Mouse (Mus musculus) intestine, embryonic 15.5 days (tissue): Measurements from ENCODE around the gene Esrra. TPM values are rescaled to one million over a fixed set of nuclear protein-coding genes. Genes with fewer than 3 reads are reported as not detected.
"Not testable (repeated sequence)": the region's sequence is repeated elsewhere in the genome, so short reads cannot be mapped to it uniquely, and the experiment has no call there.

Source experiments
- ATAC-seq: fragments of 200-750 bp; cut with Nextera tagmentation; 2 replicates; pipeline ENCODE4 v1.8.0; 2017; ENCODE audit warnings: moderate TSS enrichment, moderate library complexity
- H3K27ac ChIP-seq: fragments of 300-500 bp; sonication (generic); 2 replicates; pipeline ENCODE4 v1.5.1; 2015; ENCODE audit warnings: mild to moderate bottlenecking, inconsistent platforms
- H3K27me3 ChIP-seq: fragments of 300-500 bp; sonication (generic); replicated peaks from 2 replicates; pipeline ENCODE4 v1.6.1; 2015; ENCODE audit warnings: inconsistent platforms
- H3K36me3 ChIP-seq: fragments of 300-500 bp; sonication (generic); 2 replicates; pipeline ENCODE4 v1.6.1; 2015; ENCODE audit warnings: inconsistent platforms
- H3K4me1 ChIP-seq: fragments of 300-500 bp; sonication (generic); replicated peaks from 2 replicates; pipeline ENCODE4 v1.6.1; 2015; ENCODE audit warnings: inconsistent platforms
- H3K4me2 ChIP-seq: fragments of 300-500 bp; sonication (generic); replicated peaks from 2 replicates; pipeline ENCODE4 v1.6.1; 2015; ENCODE audit warnings: mild to moderate bottlenecking, inconsistent platforms
- H3K4me3 ChIP-seq: fragments of 300-500 bp; sonication (generic); replicated peaks from 2 replicates; pipeline ENCODE4 v1.5.1; 2015; ENCODE audit warnings: inconsistent platforms
- H3K9ac ChIP-seq: fragments of 300-500 bp; sonication (generic); 2 replicates; pipeline ENCODE4 v1.6.1; 2015; ENCODE audit warnings: inconsistent platforms
- H3K9me3 ChIP-seq: fragments of 300-500 bp; sonication (generic); 2 replicates; pipeline ENCODE4 v1.6.1; 2016; ENCODE audit warnings: inconsistent platforms
- WGBS: fragments of 180-500 bp; shearing (Covaris S2); methylation state at CpG from one replicate; pipeline ENCODE4 v1.1.7; 2015; 5-methylcytosine and 5-hydroxymethylcytosine counted together
- polyA plus RNA-seq: library from polyadenylated mRNA; unstranded; fragments of >200 nt; fragmentation: Nextera tagmentation; extraction: Ambion mirVana; gene quantifications from 2 replicates; pipeline ENCODE4 v1.2.1, GENCODE M21; 2015

The Esrra gene
- polyA plus RNA-seq, 1 experiment from 2014 or later: 32.2 TPM

GRCm38 (mm10) chr19:6905498-6906159 is 16.0 kb downstream of the Esrra start:
- no peak overlapping the region for H3K4me2 ChIP-seq
- H3K9ac ChIP-seq: no peak overlapping the region
- WGBS: 92% methylated on average over 11 of the region's 11 CpGs
- ATAC-seq: no peak
- no peaks in the 10 kb centered on the region for H3K27me3 ChIP-seq
- no peak overlapping the region for H3K27ac ChIP-seq
- H3K4me1 ChIP-seq: peaks cover 13% of the 10 kb centered on the region
- no peak overlapping the region for H3K4me3 ChIP-seq
- H3K9me3 ChIP-seq: no peaks in the 10 kb centered on the region
- peaks cover 8% of the 10 kb centered on the region for H3K36me3 ChIP-seq

- H3K9ac ChIP-seq: no peak overlapping the region
- H3K27ac ChIP-seq: no peak overlapping the region
- no peak overlapping the region for H3K4me2 ChIP-seq
- no peaks in the 10 kb centered on the region for H3K9me3 ChIP-seq
- H3K4me1 ChIP-seq: peaks cover 13% of the 10 kb centered on the region
- 72% methylated on average over 2 of the region's 2 CpGs for WGBS
- no peak for ATAC-seq
- H3K36me3 ChIP-seq: peaks cover 8% of the 10 kb centered on the region
- no peak overlapping the region for H3K4me3 ChIP-seq
- no peaks in the 10 kb centered on the region for H3K27me3 ChIP-seq
Measured at GRCm38 (mm10) chr19:6904846-6905245, 16.8 kb downstream of the Esrra start.

DNA sequence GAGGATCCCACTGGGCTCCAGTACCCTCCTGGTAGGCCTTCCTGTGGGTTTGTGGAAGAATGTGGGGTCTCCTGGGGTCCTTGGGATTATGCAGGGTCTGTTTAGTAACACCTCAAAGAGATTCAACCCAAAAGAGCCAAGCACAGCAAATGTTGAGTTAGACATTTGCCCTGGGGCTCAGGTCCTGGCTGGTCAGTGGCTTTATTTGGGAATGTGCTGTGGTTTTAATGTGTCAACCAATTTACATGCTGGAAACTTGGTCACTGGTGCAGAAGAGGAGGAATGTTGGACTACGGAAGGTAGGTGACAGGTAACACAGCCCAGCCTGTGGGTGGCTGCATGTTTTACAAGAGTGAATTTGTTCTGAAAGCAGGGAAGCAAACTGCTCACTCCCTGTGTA is 18.6 kb downstream of the Esrra start:
- no peak overlapping the region for H3K4me3 ChIP-seq
- ATAC-seq: no peak
- no peak overlapping the region for H3K27ac ChIP-seq
- no peaks in the 10 kb centered on the region for H3K27me3 ChIP-seq
- no peak overlapping the region for H3K9ac ChIP-seq
- H3K4me1 ChIP-seq: peaks cover 7% of the 10 kb centered on the region
- no peaks in the 10 kb centered on the region for H3K9me3 ChIP-seq
- WGBS: 90% methylated on average over 1 of the region's 1 CpGs
- H3K4me2 ChIP-seq: no peak overlapping the region
- peaks cover 8% of the 10 kb centered on the region for H3K36me3 ChIP-seq

DNA sequence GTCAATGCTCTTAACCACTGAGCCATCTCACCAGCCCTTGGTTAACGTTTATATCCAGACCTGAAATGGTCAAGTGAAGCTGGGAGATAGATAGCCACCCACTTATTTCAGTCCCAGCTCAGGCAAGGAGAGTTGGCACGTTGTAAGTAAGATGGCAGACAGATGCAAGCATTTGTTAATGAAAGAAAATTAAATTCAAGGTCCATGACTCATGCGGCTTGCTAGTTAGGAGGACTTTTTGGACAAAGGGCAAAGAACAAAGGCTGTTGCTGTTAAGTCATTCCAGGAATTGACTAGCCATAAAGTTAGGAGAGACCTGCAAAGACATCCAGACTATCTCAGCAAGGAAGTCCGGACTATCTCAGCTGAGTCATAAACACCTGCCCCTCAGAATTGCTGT is 22.0 kb downstream of the Esrra start:
- H3K9ac ChIP-seq: no peak overlapping the region
- H3K27me3 ChIP-seq: no peaks in the 10 kb centered on the region
- 77% methylated on average over 4 of the region's 4 CpGs for WGBS
- H3K4me3 ChIP-seq: no peak overlapping the region
- no peak overlapping the region for H3K27ac ChIP-seq
- no peak overlapping the region for H3K4me2 ChIP-seq
- no peaks in the 10 kb centered on the region for H3K36me3 ChIP-seq
- H3K4me1 ChIP-seq: no peaks in the 10 kb centered on the region
- ATAC-seq: no peak
- H3K9me3 ChIP-seq: no peaks in the 10 kb centered on the region

DNA sequence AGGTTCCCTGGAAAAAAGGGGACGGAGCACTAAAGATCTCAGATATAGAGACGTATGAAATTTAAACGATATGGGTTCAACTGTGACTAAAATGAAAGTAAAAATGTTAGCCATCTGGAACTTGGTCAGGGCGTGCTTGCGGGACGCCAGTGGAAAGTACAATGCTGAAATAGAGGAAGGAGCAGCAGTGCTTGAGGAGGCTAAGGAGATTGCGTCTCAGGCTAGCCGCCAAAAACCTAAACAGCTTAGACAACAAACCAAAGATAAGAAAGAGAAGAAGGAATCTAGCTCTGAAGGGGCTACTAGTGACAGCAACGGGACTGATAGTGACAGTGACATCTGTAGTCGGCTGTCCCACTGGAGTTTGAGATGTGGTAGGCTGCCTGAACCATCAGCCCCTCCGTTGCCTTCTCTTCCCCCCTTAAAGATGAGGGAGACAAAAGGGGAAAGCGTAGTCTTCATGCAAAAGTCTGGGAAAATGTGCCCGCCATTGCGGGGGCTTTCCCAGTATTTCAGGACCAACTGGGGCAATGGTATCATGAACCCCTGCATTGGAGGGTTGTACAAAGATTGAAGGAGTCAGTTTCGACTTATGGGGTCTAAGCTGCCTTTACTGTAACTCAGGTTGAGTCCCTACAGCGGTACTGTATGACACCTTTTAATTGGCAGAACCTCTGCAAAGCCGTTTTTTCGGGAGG is 25.9 kb downstream of the Esrra start:
- not testable (repeated sequence) for H3K4me3 ChIP-seq, H3K4me1 ChIP-seq, H3K9me3 ChIP-seq, H3K9ac ChIP-seq, H3K4me2 ChIP-seq, H3K36me3 ChIP-seq, H3K27me3 ChIP-seq, ATAC-seq, H3K27ac ChIP-seq
- 85% methylated on average over 18 of the region's 18 CpGs for WGBS

DNA sequence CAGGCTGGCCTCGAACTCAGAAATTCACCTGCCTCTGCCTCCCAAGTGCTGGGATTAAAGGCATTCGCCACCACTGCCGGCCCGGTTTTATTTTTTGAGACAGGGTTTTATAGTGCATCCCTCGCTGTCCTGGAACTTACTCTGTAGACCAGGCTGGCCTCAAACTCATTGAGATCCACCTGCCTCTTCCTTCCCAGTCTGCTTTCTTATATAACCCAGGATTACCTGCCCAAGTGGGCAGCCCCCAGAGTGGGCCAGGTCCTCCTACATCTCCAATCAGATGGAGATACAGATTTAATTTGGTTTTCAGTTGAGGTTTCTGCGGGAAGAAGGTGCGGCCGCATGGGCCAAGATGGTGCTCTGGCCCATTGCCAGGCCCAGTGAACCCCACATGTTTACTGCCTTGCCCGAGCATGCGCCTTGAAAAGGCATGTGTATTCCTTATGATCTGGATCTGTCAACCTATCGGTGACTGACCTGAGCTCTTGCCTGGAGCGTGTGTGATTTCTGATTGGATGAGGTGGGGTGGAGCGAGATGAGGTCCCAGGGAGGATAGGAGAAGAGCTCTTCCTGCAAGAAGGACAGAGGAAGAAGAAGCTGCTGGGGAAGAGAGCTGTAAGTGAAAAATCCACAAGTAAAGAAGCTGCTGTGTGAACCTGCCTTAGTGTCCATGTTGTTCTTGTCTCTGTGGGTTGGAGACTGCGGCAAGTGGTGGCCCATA is 27.7 kb downstream of the Esrra start:
- H3K9me3 ChIP-seq: no peaks in the 10 kb centered on the region

DNA sequence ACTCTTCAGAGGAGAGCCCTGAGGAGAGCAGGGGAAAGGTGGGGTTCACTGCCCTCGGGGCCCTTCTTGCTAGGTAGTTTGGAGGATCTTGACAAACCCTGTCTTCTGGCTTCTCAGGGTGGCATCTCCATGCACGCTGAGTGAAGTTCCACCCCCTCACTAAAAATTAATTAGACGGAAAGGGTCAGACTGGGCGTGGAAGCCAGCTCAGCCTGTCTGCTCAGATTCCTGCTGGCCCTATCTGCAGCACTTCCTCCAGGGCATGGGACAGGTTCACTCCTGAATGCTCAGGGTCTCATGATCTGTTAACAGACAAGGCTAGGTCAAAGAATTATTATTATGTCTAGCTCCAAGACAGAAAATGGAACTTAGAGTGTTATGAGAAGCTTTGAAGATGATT is 29.1 kb downstream of the Esrra start:
- Histone ChIP-seq H3K36me3 (no peaks in the 10 kb centered on the region), H3K9me3 (no peaks in the 10 kb centered on the region), H3K9ac (no peak overlapping the region), H3K4me3 (no peak overlapping the region), H3K27me3 (no peaks in the 10 kb centered on the region), H3K4me1 (no peaks in the 10 kb centered on the region), H3K27ac (no peak overlapping the region), H3K4me2 (peak overlapping the region; percentile 24; the same call in 1 of the 2 replicates)
- peak; percentile 61 for ATAC-seq
- WGBS: 62% methylated on average over 4 of the region's 4 CpGs

More for the DNA sequence above, 27.7 kb downstream of the Esrra start:
- Histone ChIP-seq H3K4me1 (no peaks in the 10 kb centered on the region), H3K27ac (no peak overlapping the region), H3K9ac (no peak overlapping the region), H3K4me2 (no peak overlapping the region), H3K4me3 (no peak overlapping the region), H3K27me3 (no peaks in the 10 kb centered on the region), H3K36me3 (no peaks in the 10 kb centered on the region)
- WGBS: 91% methylated on average over 14 of the region's 14 CpGs
- ATAC-seq: no peak

- Histone ChIP-seq H3K36me3 (no peaks in the 10 kb centered on the region), H3K9me3 (no peaks in the 10 kb centered on the region), H3K4me2 (no peak overlapping the region), H3K4me1 (no peaks in the 10 kb centered on the region), H3K27me3 (no peaks in the 10 kb centered on the region), H3K27ac (no peak overlapping the region), H3K4me3 (no peak overlapping the region), H3K9ac (no peak overlapping the region)
- ATAC-seq: no peak
- 84% methylated on average over 4 of the region's 4 CpGs for WGBS
Measured at GRCm38 (mm10) chr19:6877965-6878364, 43.6 kb downstream of the Esrra start.

DNA sequence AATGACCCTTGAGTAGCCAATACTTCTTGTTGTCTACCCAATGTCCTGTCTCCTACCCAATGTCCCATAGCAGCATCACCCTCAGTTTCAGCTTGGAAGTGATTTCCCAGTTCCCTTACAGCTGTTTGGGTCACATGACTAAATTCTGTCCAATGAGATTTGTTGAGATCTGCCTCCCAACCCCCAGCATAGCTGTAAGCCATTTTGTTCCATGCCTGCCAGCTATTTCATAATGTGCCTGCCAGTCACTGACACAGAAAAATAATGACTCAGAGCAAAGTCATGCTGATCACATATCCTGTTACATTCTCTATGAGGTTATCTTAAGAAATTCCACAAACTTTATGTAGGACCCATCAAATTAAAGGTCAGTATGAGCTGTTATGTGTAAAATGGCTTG is 44.8 kb downstream of the Esrra start:
- Histone ChIP-seq H3K4me3 (no peak overlapping the region), H3K36me3 (no peaks in the 10 kb centered on the region), H3K9ac (no peak overlapping the region), H3K4me2 (no peak overlapping the region), H3K27ac (no peak overlapping the region), H3K4me1 (no peaks in the 10 kb centered on the region; the same call in 1 of the 2 replicates), H3K9me3 (no peaks in the 10 kb centered on the region), H3K27me3 (no peaks in the 10 kb centered on the region)
- no peak for ATAC-seq

- no peak overlapping the region for H3K4me3 ChIP-seq
- H3K4me2 ChIP-seq: no peak overlapping the region
- H3K4me1 ChIP-seq: no peaks in the 10 kb centered on the region; the same call in 1 of the 2 replicates
- H3K9ac ChIP-seq: no peak overlapping the region
- H3K9me3 ChIP-seq: no peaks in the 10 kb centered on the region
- WGBS: 90% methylated on average over 6 of the region's 6 CpGs
- no peaks in the 10 kb centered on the region for H3K27me3 ChIP-seq
- H3K27ac ChIP-seq: no peak overlapping the region
- ATAC-seq: no peak
- H3K36me3 ChIP-seq: no peaks in the 10 kb centered on the region
Measured at GRCm38 (mm10) chr19:6875834-6876233, 45.8 kb downstream of the Esrra start.

DNA sequence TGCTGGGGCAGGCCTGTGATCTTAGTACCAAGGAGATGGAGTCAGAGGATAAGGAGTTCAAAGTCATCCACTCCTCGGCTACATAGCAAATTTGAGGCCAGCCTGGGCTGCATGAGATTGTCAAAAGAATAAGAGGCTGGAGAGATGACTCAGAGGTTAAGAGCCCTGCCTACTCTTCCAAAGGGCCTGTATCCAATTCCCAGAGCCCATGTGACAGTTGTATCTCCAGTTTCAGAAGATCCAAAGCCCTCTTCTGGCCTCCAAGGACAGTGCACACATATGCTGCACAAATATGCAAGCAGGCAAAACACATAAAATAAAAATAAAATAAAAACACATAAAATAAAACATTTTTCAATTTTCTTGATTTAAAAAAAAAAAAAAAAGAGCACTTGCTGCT is 47.4 kb downstream of the Esrra start:
- no peaks in the 10 kb centered on the region for H3K9me3 ChIP-seq
- H3K27me3 ChIP-seq: no peaks in the 10 kb centered on the region
- 58% methylated on average over 1 of the region's 1 CpGs for WGBS
- H3K4me1 ChIP-seq: peaks cover 2% of the 10 kb centered on the region
- no peak overlapping the region for H3K4me3 ChIP-seq
- no peak overlapping the region for H3K9ac ChIP-seq
- no peak for ATAC-seq
- no peak overlapping the region for H3K4me2 ChIP-seq
- H3K36me3 ChIP-seq: no peaks in the 10 kb centered on the region
- H3K27ac ChIP-seq: no peak overlapping the region

DNA sequence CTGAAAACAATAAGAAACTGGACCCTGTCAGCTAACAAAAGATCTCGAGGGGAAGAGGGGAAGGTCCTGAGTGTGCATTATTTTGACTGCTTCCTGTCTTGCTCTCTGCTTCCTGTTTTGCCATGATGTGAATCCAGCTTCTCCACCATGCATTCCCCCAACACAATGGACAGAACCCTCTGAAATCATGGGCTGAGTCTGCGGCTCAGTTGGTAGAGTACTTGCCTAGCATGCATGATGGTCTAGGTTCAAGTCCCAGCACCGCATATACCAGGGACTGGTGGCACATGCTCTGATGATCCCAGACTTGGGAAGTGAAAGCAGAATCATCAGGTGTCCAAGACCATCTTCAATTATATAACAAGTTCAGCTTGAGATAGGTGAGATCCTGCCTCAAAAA is 48.9 kb downstream of the Esrra start:
- no peak overlapping the region for H3K9ac ChIP-seq
- peaks cover 4% of the 10 kb centered on the region for H3K4me1 ChIP-seq
- no peaks in the 10 kb centered on the region for H3K9me3 ChIP-seq
- WGBS: 76% methylated on average over 3 of the region's 3 CpGs
- no peak overlapping the region for H3K27ac ChIP-seq
- no peak for ATAC-seq
- H3K4me3 ChIP-seq: no peak overlapping the region
- no peaks in the 10 kb centered on the region for H3K36me3 ChIP-seq
- no peak overlapping the region for H3K4me2 ChIP-seq
- H3K27me3 ChIP-seq: no peaks in the 10 kb centered on the region
